Mouse (Mus musculus) heart, embryonic 14.5 days (tissue): Measurements from ENCODE around the gene Lama5. TPM values are rescaled to one million over a fixed set of nuclear protein-coding genes. Genes with fewer than 3 reads are reported as not detected.

Experiments used
- ATAC-seq: fragments of 200-750 bp; cut with Nextera tagmentation; 2 replicates; pipeline ENCODE4 v1.8.0; 2017; ENCODE audit warnings: low read depth, moderate TSS enrichment; ENCODE audit not compliant: insufficient number of reproducible peaks, insufficient read depth, low FRiP score
- H3K27ac ChIP-seq, 2 experiments: fragments of 200-500 bp in 1 of 2; fragments of 300-500 bp in 1 of 2; sonication (generic) in 1 of 2; replicated peaks in 1 of 2; 2 replicates each; pipeline ENCODE4 v1.5.1; 2012 to 2014; ENCODE audit warnings: low read depth in 2 of 2, low read length in 2 of 2, control low read depth in 1 of 2, mild to moderate bottlenecking in 1 of 2, mixed read lengths in 1 of 2; ENCODE audit not compliant: control insufficient read depth in 1 of 2, insufficient read depth in 1 of 2
- H3K27me3 ChIP-seq: fragments of 300-500 bp; sonication (generic); 2 replicates; pipeline ENCODE4 v1.6.1; 2014; ENCODE audit warnings: mild to moderate bottlenecking, low read length, control low read depth; ENCODE audit not compliant: control insufficient read depth, insufficient read depth
- H3K36me3 ChIP-seq: fragments of 300-500 bp; sonication (generic); 2 replicates; pipeline ENCODE4 v1.6.1; 2014; ENCODE audit warnings: mild to moderate bottlenecking, control low read depth, low read length, mixed read lengths; ENCODE audit not compliant: control insufficient read depth, insufficient read depth
- H3K4me1 ChIP-seq, 2 experiments: fragments of 200-500 bp in 1 of 2; fragments of 300-500 bp in 1 of 2; sonication (generic) in 1 of 2; 2 replicates each; pipeline ENCODE4 v1.6.1; 2012 to 2014; ENCODE audit warnings: low read length in 2 of 2, control low read depth in 1 of 2, mixed read lengths in 1 of 2; ENCODE audit not compliant: control insufficient read depth in 2 of 2, insufficient read depth in 2 of 2
- H3K4me2 ChIP-seq: fragments of 300-500 bp; sonication (generic); 2 replicates; pipeline ENCODE4 v1.6.1; 2014; ENCODE audit warnings: mild to moderate bottlenecking, low read length
- H3K4me3 ChIP-seq, 2 experiments: fragments of 200-500 bp in 1 of 2; fragments of 300-500 bp in 1 of 2; sonication (generic) in 1 of 2; 2 replicates each; pipeline ENCODE4 v1.5.1; 2012 to 2014; ENCODE audit warnings: low read length in 2 of 2, mild to moderate bottlenecking in 2 of 2, control low read depth in 1 of 2, low read depth in 1 of 2, moderate library complexity in 1 of 2; ENCODE audit not compliant: control insufficient read depth in 1 of 2, insufficient read depth in 1 of 2
- H3K9ac ChIP-seq: fragments of 300-500 bp; sonication (generic); 2 replicates; pipeline ENCODE4 v1.6.1; 2014; ENCODE audit warnings: mild to moderate bottlenecking, low read length
- H3K9me3 ChIP-seq: fragments of 300-500 bp; sonication (generic); 2 replicates; pipeline ENCODE4 v1.6.1; 2016; ENCODE audit warnings: low read length, control low read depth; ENCODE audit not compliant: control insufficient read depth
- WGBS: fragments of 180-500 bp; shearing (Covaris S2); extraction: QIAGEN DNeasy Blood & Tissue Kit; methylation state at CpG from one replicate; pipeline ENCODE4 v1.1.7; 2014; 5-methylcytosine and 5-hydroxymethylcytosine counted together
- polyA plus RNA-seq: library from polyadenylated mRNA; unstranded; fragments of >200 nt; fragmentation: Nextera tagmentation; extraction: Ambion mirVana; gene quantifications from 2 replicates; pipeline ENCODE4 v1.2.1, GENCODE M21; 2014

Gene Lama5
- polyA plus RNA-seq, 1 experiment from 2014 or later = 32.7 TPM

GRCm38 (mm10) chr2:180236930-180237329 lies 11.3 kb upstream of the Lama5 start:
- H3K4me3 ChIP-seq = no peak overlapping the region
- H3K9ac ChIP-seq = no peak overlapping the region
- WGBS = 73% methylated on average over 3 of the region's 3 CpGs
- H3K36me3 ChIP-seq = no peaks in the 10 kb centered on the region
- H3K9me3 ChIP-seq = no peaks in the 10 kb centered on the region
- ATAC-seq = no peak
- H3K4me2 ChIP-seq = no peak overlapping the region
- no peaks in the 10 kb centered on the region for H3K27me3 ChIP-seq
- H3K27ac ChIP-seq = no peak overlapping the region
- peaks cover 27 to 37% of the 10 kb centered on the region in 2 experiments for H3K4me1 ChIP-seq

GRCm38 (mm10) chr2:180236500-180236899 lies 10.8 kb upstream of the Lama5 start:
- H3K9me3 ChIP-seq = no peaks in the 10 kb centered on the region
- H3K27ac ChIP-seq = no peak overlapping the region
- H3K4me3 ChIP-seq = no peak overlapping the region
- H3K9ac ChIP-seq = no peak overlapping the region
- no peak overlapping the region for H3K4me2 ChIP-seq
- H3K36me3 ChIP-seq = no peaks in the 10 kb centered on the region
- no peak for ATAC-seq
- H3K27me3 ChIP-seq = no peaks in the 10 kb centered on the region
- 39% methylated on average over 3 of the region's 3 CpGs for WGBS
- H3K4me1 ChIP-seq = peaks cover 27 to 37% of the 10 kb centered on the region in 2 experiments

- H3K36me3 ChIP-seq = no peaks in the 10 kb centered on the region
- peaks cover 27 to 39% of the 10 kb centered on the region in 2 experiments for H3K4me1 ChIP-seq
- no peak for ATAC-seq
- H3K9me3 ChIP-seq = no peaks in the 10 kb centered on the region
- peak overlapping the region; percentile 78 to 87; a peak in 3 of 4 replicates for H3K27ac ChIP-seq
- no peak overlapping the region for H3K9ac ChIP-seq
- 76% methylated on average over 4 of the region's 4 CpGs for WGBS
- no peak overlapping the region for H3K4me2 ChIP-seq
- H3K4me3 ChIP-seq = no peak overlapping the region
- no peaks in the 10 kb centered on the region for H3K27me3 ChIP-seq
Measured at GRCm38 (mm10) chr2:180235788-180236187, 10.1 kb upstream of the Lama5 start.

- Histone ChIP-seq H3K4me3 (no peak overlapping the region), H3K27ac (peak overlapping the region; percentile 78 to 87), H3K9ac (no peak overlapping the region), H3K27me3 (no peaks in the 10 kb centered on the region), H3K4me1 (peaks cover 34 to 44% of the 10 kb centered on the region in 2 experiments), H3K4me2 (peak overlapping the region; percentile 17; the same call in 1 of the 2 replicates), H3K9me3 (no peaks in the 10 kb centered on the region), H3K36me3 (no peaks in the 10 kb centered on the region)
- ATAC-seq = peak; percentile 79
- WGBS = 22% methylated on average over 6 of the region's 6 CpGs
Measured at GRCm38 (mm10) chr2:180234980-180235379, 9.3 kb upstream of the Lama5 start.

- Histone ChIP-seq H3K9me3 (no peaks in the 10 kb centered on the region), H3K4me2 (0 out of 2 replicates have a peak overlapping the region, but pooled peaks have one; percentile 17), H3K9ac (no peak overlapping the region), H3K36me3 (no peaks in the 10 kb centered on the region), H3K27ac (peak overlapping the region; percentile 78 to 87), H3K4me1 (peaks cover 35 to 44% of the 10 kb centered on the region in 2 experiments), H3K27me3 (no peaks in the 10 kb centered on the region), H3K4me3 (no peak overlapping the region)
- no peak for ATAC-seq
- WGBS = 87% methylated on average over 8 of the region's 8 CpGs
Measured at GRCm38 (mm10) chr2:180234353-180234752, 8.7 kb upstream of the Lama5 start.

- 46% methylated on average over 7 of the region's 7 CpGs for WGBS
- H3K9ac ChIP-seq = no peak overlapping the region
- H3K27ac ChIP-seq = 0 out of 4 replicates have a peak overlapping the region, but pooled peaks of 1 of the 2 experiments have one; percentile 87
- H3K27me3 ChIP-seq = no peaks in the 10 kb centered on the region
- no peak overlapping the region for H3K4me3 ChIP-seq
- no peak for ATAC-seq
- no peak overlapping the region for H3K4me2 ChIP-seq
- no peaks in the 10 kb centered on the region for H3K36me3 ChIP-seq
- no peaks in the 10 kb centered on the region for H3K9me3 ChIP-seq
- H3K4me1 ChIP-seq = peaks cover 41 to 50% of the 10 kb centered on the region in 2 experiments
Measured at GRCm38 (mm10) chr2:180233101-180233904, 7.6 kb upstream of the Lama5 start.

- Histone ChIP-seq H3K9me3 (no peaks in the 10 kb centered on the region), H3K36me3 (no peaks in the 10 kb centered on the region), H3K27ac (peak overlapping the region in 1 of 2 experiments; percentile 61; a peak in 3 of 4 replicates), H3K4me1 (peaks cover 57 to 63% of the 10 kb centered on the region in 2 experiments), H3K27me3 (no peaks in the 10 kb centered on the region; the same call in 1 of the 2 replicates), H3K4me3 (no peak overlapping the region), H3K9ac (no peak overlapping the region), H3K4me2 (no peak overlapping the region)
- WGBS = 38% methylated on average over 4 of the region's 4 CpGs
- no peak for ATAC-seq
Measured at GRCm38 (mm10) chr2:180230482-180230881, 4.8 kb upstream of the Lama5 start.
